Mouse (Mus musculus): ENCODE measurements around the gene Utrn. TPM values are rescaled to one million over a fixed set of nuclear protein-coding genes. Genes with fewer than 3 reads are reported as not detected.

Gene Utrn
- polyA plus RNA-seq, 2 experiments = 34.1 to 76.0 TPM

DNA sequence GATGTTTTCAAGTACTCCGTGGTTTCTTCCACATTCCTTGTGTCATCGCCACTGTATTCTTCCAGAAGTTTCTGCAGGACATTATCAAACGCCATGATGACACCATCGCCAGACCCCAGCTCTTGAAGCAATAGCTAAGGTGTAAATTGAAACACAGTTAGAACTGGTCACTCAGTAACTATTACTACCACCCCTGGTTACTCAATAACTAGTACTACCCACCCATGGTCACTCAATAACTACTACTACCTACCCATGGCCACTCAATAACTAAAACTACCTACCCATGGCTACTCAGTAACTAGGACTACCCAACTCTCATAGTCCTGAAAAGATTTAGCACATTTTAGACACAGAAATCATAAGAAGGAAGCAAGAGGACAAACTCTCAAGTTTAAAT is 235.2 kb downstream of the Utrn start:
- Histone ChIP-seq H3K9me3 (ENCODE audit: control insufficient read depth, low read length) (no peaks in the 10 kb centered on the region), H3K4me2 (replicated peaks; ENCODE audit: low read depth, low read length, severe bottlenecking) (no peak overlapping the region), H3K27ac (replicated peaks; ENCODE audit: low read depth, low read length) (no peak overlapping the region), H3K9ac (ENCODE audit: low read depth, low read length, severe bottlenecking) (no peak overlapping the region), H3K27me3 (ENCODE audit: control insufficient read depth, insufficient read depth, low read length) (no peaks in the 10 kb centered on the region), H3K36me3 (ENCODE audit: control insufficient read depth, insufficient read depth, low read length) (peaks cover 15% of the 10 kb centered on the region), H3K4me1 (ENCODE audit: control insufficient read depth, insufficient read depth, low read length) (no peaks in the 10 kb centered on the region), H3K4me3 (replicated peaks; ENCODE audit: low read length) (no peak overlapping the region)
- WGBS = 95% methylated on average over 4 of the region's 4 CpGs
- TF ChIP-seq POLR2A (IDR thresholded peaks at IDR 0.05; ENCODE audit: borderline replicate concordance, extremely low read depth, insufficient read depth, insufficient read length) = no peak
- DNase-seq (ENCODE audit: low spot score) = no peak
- ATAC-seq (ENCODE audit: low FRiP score, low read depth) = no peak

DNA sequence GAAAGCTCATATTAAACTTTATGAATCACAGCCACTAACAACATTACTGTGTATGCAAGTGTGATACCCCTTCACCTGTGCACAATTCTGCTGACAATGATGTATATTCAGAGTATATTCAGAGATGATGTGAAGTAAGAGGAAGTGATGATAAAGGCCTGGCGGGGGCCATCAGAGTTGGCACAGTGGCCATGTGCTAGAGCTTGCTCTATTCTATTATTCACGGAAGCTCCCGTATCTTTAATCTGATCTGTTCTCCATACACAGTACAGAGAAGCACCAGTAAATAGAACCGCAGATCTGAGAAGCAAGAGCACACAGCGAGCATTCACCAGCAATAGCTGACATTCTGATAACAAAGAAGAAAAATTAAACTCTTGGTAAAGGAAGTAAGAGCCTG is 238.2 kb downstream of the Utrn start:
- WGBS = 99% methylated on average over 5 of the region's 5 CpGs
- no peak overlapping the region for H3K27ac ChIP-seq (replicated peaks; ENCODE audit: low read depth, low read length)
- ATAC-seq (ENCODE audit: low FRiP score, low read depth) (no peak), DNase-seq (ENCODE audit: low spot score) (no peak)
- no peak overlapping the region for H3K4me2 ChIP-seq (replicated peaks; ENCODE audit: low read depth, low read length, severe bottlenecking)
- H3K4me1 ChIP-seq (ENCODE audit: control insufficient read depth, insufficient read depth, low read length) = no peaks in the 10 kb centered on the region
- peaks cover 15% of the 10 kb centered on the region for H3K36me3 ChIP-seq (ENCODE audit: control insufficient read depth, insufficient read depth, low read length)
- H3K9ac ChIP-seq (ENCODE audit: low read depth, low read length, severe bottlenecking) = no peak overlapping the region
- no peak overlapping the region for H3K4me3 ChIP-seq (replicated peaks; ENCODE audit: low read length)
- no peaks in the 10 kb centered on the region for H3K27me3 ChIP-seq (ENCODE audit: control insufficient read depth, insufficient read depth, low read length)
- no peak for TF ChIP-seq POLR2A (IDR thresholded peaks at IDR 0.05; ENCODE audit: borderline replicate concordance, extremely low read depth, insufficient read depth, insufficient read length)
- no peaks in the 10 kb centered on the region for H3K9me3 ChIP-seq (ENCODE audit: control insufficient read depth, low read length)

DNA sequence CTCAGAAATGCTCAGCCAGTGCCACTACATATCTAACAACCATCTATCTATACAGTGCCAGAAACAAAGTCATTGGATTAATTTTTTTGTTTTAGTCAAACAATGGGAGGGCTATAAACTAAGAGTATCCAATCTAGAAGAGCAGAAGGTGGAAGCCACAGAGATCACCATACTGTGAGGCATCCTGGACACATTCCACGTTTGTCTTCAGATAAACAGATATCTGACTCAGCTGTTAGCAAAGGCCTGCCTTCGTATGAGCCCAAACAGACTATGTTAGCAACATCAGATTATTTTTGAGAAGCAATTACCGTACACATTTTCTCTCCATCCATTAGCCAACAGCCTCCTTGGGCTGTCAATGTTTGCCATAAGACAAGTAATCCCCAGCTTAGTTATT is 250.8 kb downstream of the Utrn start:
- H3K36me3 ChIP-seq (ENCODE audit: control insufficient read depth, insufficient read depth, low read length) = no peaks in the 10 kb centered on the region
- no peak for DNase-seq (ENCODE audit: low spot score)
- WGBS = 86% methylated on average over 3 of the region's 3 CpGs

DNA sequence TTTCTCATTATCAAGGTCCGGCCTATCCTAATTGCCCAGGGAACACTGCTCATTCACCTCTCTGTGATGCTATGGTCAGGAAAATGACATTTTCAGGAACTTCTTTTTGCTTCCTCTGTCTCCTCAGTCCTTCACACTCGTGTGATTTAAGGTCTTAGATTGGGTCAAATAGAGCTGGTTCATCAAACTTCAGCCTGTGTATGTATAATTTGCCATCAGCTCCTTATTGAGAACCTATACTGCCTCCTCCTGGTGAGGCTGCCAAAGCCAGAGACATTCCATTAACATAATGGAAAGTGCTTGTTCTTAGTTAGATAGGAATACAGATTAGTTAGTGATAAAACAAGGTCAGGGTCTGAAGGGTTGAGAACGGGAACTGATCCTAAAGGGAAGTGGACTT is 253.4 kb downstream of the Utrn start:
- TF ChIP-seq POLR2A (IDR thresholded peaks at IDR 0.05; ENCODE audit: borderline replicate concordance, extremely low read depth, insufficient read depth, insufficient read length) = no peak
- no peak overlapping the region for H3K9ac ChIP-seq (ENCODE audit: low read depth, low read length, severe bottlenecking)
- H3K27ac ChIP-seq (replicated peaks; ENCODE audit: low read depth, low read length) = no peak overlapping the region
- 42% methylated on average over 3 of the region's 3 CpGs for WGBS
- DNase-seq (ENCODE audit: low spot score) = no peak
- H3K4me3 ChIP-seq (replicated peaks; ENCODE audit: low read length) = no peak overlapping the region
- no peak overlapping the region for H3K4me2 ChIP-seq (replicated peaks; ENCODE audit: low read depth, low read length, severe bottlenecking)
- H3K9me3 ChIP-seq (ENCODE audit: control insufficient read depth, low read length) = no peaks in the 10 kb centered on the region
- peaks cover 2% of the 10 kb centered on the region; the same call in 1 of the 2 replicates for H3K4me1 ChIP-seq (ENCODE audit: control insufficient read depth, insufficient read depth, low read length)
- no peaks in the 10 kb centered on the region for H3K27me3 ChIP-seq (ENCODE audit: control insufficient read depth, insufficient read depth, low read length)
- no peak for ATAC-seq (ENCODE audit: low FRiP score, low read depth)
- no peaks in the 10 kb centered on the region for H3K36me3 ChIP-seq (ENCODE audit: control insufficient read depth, insufficient read depth, low read length)

More for the DNA sequence above, 250.8 kb downstream of the Utrn start:
- H3K9me3 ChIP-seq (ENCODE audit: control insufficient read depth, low read length) = no peaks in the 10 kb centered on the region
- no peak for ATAC-seq (ENCODE audit: low FRiP score, low read depth)
- H3K9ac ChIP-seq (ENCODE audit: low read depth, low read length, severe bottlenecking) = no peak overlapping the region
- H3K27me3 ChIP-seq (ENCODE audit: control insufficient read depth, insufficient read depth, low read length) = no peaks in the 10 kb centered on the region
- H3K4me2 ChIP-seq (replicated peaks; ENCODE audit: low read depth, low read length, severe bottlenecking) = no peak overlapping the region
- H3K4me1 ChIP-seq (ENCODE audit: control insufficient read depth, insufficient read depth, low read length) = peaks cover 2% of the 10 kb centered on the region; the same call in 1 of the 2 replicates
- TF ChIP-seq POLR2A (IDR thresholded peaks at IDR 0.05; ENCODE audit: borderline replicate concordance, extremely low read depth, insufficient read depth, insufficient read length) = no peak
- H3K4me3 ChIP-seq (replicated peaks; ENCODE audit: low read length) = no peak overlapping the region
- no peak overlapping the region for H3K27ac ChIP-seq (replicated peaks; ENCODE audit: low read depth, low read length)

DNA sequence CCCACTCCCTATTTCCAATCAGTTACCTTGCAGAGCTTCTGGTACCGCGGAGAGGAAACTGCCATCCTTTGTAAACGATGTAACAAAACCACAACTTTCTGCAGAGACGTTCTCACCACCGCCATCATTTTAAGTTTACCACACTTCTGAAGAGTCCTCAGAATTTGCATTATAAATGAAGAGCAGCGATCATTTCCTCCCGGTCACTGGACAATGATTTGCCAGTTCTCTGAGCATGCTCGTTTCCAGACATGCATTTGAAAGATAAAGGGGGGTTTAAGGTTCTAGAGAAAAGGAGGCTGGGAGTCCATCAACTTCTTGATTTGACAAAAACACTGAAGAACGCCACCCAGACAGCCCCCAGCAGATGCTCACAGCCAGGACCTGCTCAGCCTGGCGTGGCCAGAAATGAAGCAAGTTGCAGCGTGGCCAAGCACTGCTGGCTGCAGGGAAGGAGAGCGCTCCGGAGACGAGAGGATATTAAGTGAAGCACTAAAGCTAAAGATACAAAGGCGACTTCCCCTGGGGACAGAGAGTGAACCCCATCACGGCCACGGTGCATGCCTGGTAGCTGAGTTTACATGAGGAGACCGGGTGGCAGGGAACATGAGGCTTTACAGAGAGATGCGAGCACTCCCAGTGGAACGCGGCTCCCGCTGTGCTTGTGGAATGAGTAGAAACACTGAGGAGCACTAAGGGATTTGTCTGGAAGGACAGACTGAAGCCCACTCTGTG is 254.5 kb downstream of the Utrn start:
- WGBS = 8% methylated on average over 22 of the region's 22 CpGs
- no peak for TF ChIP-seq POLR2A (IDR thresholded peaks at IDR 0.05; ENCODE audit: borderline replicate concordance, extremely low read depth, insufficient read depth, insufficient read length)
- H3K4me1 ChIP-seq (ENCODE audit: control insufficient read depth, insufficient read depth, low read length) = peaks cover 2% of the 10 kb centered on the region; the same call in 1 of the 2 replicates
- H3K36me3 ChIP-seq (ENCODE audit: control insufficient read depth, insufficient read depth, low read length) = no peaks in the 10 kb centered on the region
- no peak overlapping the region for H3K27ac ChIP-seq (replicated peaks; ENCODE audit: low read depth, low read length)
- H3K9ac ChIP-seq (ENCODE audit: low read depth, low read length, severe bottlenecking) = peak overlapping the region; percentile 47; the same call in 1 of the 2 replicates
- peak overlapping the region; percentile 27 for H3K4me3 ChIP-seq (replicated peaks; ENCODE audit: low read length)
- no peaks in the 10 kb centered on the region for H3K9me3 ChIP-seq (ENCODE audit: control insufficient read depth, low read length)
- ATAC-seq (ENCODE audit: low FRiP score, low read depth) (no peak), DNase-seq (ENCODE audit: low spot score) (no peak)
- no peaks in the 10 kb centered on the region for H3K27me3 ChIP-seq (ENCODE audit: control insufficient read depth, insufficient read depth, low read length)
- peak overlapping the region; percentile 52 for H3K4me2 ChIP-seq (replicated peaks; ENCODE audit: low read depth, low read length, severe bottlenecking)

All from limb, embryonic 14.5 days (tissue).